Mouse (Mus musculus) heart, adult 9 months (tissue): ENCODE data around the gene Treml2.

Source experiments
- DNase-seq, 2 experiments: peaks; one replicate each; pipeline ENCODE4 v3.0.0; 2022; ENCODE audit warnings: low spot score in 2 of 2

Gene Treml2

GRCm38 (mm10) chr17:48299203-48299602 lies at the start of gene Treml2:
Treml2 (plus strand) TSS chr17:48299498.
- no peak for DNase-seq

- no peak for DNase-seq
Measured at GRCm38 (mm10) chr17:48249501-48249900, 49.8 kb upstream of the Treml2 start.

GRCm38 (mm10) chr17:48250631-48251030 lies 48.7 kb upstream of the Treml2 start:
- DNase-seq, result no peak

DNA sequence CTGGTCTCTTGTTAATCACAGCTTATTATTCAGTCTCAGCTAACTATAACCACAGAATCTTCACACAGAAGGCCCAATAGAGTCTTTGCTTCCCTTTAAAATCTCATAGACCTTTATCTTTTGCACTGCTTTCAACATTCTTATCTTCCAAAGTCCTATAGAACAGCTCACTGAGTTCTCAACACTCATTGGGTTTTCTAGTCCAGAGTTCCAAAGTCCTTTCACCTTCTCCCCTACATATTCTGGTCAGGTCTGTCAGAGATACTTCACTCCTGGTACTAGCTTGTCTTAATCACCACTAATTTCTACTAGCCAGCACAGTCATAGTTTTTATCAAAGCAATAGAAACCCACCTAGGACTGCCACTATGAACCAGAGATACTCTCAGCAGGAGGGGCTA lies 42.7 kb upstream of the Treml2 start:
- no peak for DNase-seq

- DNase-seq, result no peak
Measured at GRCm38 (mm10) chr17:48261868-48262267, 37.4 kb upstream of the Treml2 start.

- no peak for DNase-seq
Measured at GRCm38 (mm10) chr17:48263741-48264362, 35.4 kb upstream of the Treml2 start, which contains the start of gene Treml4. Treml4 (plus strand) TSS chr17:48264295.

DNA sequence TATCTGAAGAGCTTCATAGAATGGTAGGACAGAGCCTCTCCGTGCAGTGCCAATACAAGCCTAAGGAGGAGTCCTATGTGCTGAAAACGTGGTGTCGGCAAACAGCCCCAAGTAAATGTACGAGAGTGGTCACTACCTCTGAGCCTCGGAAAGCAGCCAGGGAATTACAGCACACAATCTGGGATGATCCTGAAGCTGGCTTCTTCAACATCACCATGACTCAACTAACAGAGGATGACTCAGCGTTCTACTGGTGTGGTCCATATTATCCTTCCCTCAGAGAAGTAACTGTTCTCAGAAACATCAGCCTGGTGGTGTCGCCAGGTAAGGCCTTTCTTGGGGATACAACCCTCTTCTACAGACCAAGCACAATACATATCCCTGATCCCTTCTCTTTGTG lies 34.6 kb upstream of the Treml2 start:
- no peak for DNase-seq

- DNase-seq, result no peak
Measured at GRCm38 (mm10) chr17:48266138-48266537, 33.2 kb upstream of the Treml2 start.

DNA sequence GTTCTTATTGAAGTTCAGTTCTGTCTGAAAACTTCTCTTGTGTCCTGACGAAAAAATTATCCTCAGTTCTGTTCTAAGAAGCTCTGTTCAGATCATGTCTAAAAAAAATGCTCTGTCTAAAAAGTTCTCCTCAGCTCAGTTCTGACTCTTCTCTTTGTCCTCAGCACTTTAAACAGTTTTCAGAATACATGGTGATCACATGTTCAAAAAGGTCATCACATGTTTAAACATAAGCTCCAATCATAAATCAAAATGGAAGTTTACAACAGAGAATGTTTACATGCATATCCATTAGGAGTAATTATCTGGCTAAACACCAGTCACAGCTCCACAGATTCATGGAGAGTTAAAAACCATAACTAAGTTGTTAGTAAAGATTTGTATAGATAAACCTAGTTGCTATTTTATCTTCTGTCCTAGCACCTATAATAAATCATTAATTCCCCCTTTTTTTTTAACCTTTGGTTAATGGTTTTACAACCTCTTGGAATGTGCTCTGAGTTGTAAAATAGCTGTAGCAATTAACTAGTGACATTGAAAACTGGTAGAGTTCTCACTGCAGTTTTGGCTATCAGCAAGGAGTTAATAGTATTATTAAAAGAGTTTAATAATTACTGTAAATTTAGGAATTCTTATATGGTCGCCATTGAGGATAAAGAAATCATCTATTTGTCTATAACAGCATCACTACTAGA lies 32.5 kb upstream of the Treml2 start:
- no peak for DNase-seq

GRCm38 (mm10) chr17:48267591-48267990 lies 31.7 kb upstream of the Treml2 start:
- DNase-seq, result no peak

- no peak for DNase-seq
Measured at GRCm38 (mm10) chr17:48268276-48268675, 31.0 kb upstream of the Treml2 start.

DNA sequence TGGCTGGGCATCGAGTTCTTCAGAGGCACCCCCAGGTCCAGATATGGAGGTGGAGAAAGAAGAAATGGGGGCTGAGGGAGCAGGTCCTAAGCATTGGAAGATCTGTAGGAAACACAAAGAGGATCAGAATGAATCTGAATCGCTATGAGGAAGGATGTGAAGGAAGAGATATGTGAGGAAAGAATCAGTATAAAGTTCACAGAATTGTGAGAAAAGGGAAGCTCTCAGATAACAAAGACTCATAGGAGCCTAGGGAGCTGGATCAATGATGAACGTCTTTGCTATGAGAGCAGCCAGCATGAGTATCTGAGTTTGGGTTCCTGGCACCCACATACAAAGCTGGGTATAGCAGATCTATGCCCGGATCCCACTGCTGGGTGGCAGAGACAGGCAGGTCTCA lies 29.5 kb upstream of the Treml2 start:
- no peak for DNase-seq

DNA sequence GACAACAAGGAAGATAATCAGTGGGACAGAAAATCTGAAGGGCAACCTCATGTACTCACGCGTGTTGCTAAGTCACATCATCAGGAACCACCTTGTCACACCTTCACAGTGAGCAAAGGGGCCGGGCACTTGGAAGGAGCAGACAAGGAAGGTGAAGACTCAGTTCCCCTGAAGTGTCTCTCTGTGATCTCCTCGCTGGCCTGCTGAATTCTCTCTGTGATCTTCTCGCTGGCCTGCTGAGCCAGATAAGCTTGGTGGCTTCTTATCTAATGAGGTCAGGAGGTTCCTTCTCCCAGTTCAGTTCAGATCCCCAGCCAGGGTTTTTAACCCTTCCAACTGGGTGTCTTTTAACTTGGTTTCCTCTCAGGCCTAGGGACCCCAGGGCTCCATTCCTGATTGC lies 27.1 kb upstream of the Treml2 start:
- DNase-seq, result no peak

DNA sequence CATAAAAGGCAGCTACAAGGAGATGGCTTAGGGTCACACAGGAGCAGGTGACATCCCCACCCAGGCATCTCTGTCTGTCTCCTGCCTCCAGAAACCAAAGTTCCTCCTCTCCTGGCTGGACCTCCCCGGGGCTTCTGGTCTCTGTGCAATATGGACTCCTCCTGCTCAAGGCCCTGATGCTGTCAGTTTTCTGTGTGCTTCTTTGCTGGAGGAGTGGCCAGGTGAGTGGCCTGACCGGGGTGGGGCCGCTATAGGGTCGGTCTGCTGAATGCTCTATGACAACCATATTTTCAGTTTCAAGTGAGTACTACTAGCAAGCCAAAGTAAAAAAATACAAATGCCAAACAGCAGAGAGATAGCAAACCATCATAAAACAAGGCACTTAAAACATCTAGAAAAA lies 26.7 kb upstream of the Treml2 start:
- DNase-seq, result no peak

GRCm38 (mm10) chr17:48274098-48274497 lies 25.2 kb upstream of the Treml2 start:
- DNase-seq, result no peak

GRCm38 (mm10) chr17:48274885-48275284 lies 24.4 kb upstream of the Treml2 start:
- DNase-seq, result peak; percentile 20 to 64

- no peak for DNase-seq
Measured at GRCm38 (mm10) chr17:48275736-48276135, 23.6 kb upstream of the Treml2 start.

- no peak for DNase-seq
Measured at GRCm38 (mm10) chr17:48278381-48278780, 20.9 kb upstream of the Treml2 start.

GRCm38 (mm10) chr17:48279002-48279401 lies 20.3 kb upstream of the Treml2 start:
- no peak for DNase-seq

DNA sequence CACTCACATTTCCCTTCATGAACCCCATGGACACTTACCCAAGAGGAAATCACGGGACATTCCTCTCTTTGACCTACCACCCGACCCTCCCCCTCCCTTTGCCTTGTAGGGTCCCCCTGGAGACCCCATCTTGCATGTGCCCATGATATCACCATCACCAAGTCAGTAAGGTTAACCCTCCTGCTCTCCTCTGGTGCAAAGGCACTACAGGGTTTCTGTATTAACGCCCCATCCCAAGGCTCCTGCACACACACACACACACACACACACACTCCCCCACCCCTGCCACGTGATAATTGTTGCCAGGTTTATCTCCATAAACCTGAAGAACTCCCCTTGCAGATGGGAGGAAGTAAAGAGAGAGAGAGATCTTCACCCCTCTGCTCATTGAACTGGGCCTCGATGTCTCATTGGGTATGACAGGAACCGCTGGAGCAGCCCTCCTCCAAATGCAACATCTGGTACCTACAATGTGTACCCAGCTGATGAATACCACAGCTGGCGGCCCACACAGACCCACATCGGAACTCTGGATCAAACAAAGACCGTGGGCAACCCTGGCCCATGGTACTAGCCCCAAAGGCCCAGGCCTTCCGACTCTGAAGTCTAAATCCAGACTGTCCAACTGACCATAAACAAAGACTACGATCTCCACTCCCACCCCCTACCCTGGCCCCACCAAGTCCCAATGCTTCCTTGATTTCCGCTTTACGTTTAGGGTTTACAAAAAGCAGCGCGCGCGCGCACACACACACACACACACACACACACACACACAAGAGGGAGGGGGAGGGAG lies 18.2 kb upstream of the Treml2 start:
- no peak for DNase-seq

- DNase-seq, result no peak
Measured at GRCm38 (mm10) chr17:48281739-48282085, 17.6 kb upstream of the Treml2 start.

GRCm38 (mm10) chr17:48286765-48287164 lies 12.5 kb upstream of the Treml2 start:
- no peak for DNase-seq

GRCm38 (mm10) chr17:48287276-48287675 lies 12.0 kb upstream of the Treml2 start:
- DNase-seq, result no peak
